Mouse (Mus musculus): ENCODE measurements at regions not wholly inside any gene's neighbourhood (a gene's known extent, or its start where the extent isn't known, plus 50 kb on each side); places are given as distances from the start of the nearest gene placed in this dataset.
A peak's percentile ranks its signal among the peaks of the same experiment; 100 is the strongest.

- no peaks in the 10 kb centered on the region for H3K36me3 ChIP-seq
- H3K9ac ChIP-seq: no peak overlapping the region
- no peak overlapping the region for H3K27ac ChIP-seq
- H3K4me3 ChIP-seq: no peak overlapping the region
- no peaks in the 10 kb centered on the region for H3K9me3 ChIP-seq (replicated peaks)
- H3K4me2 ChIP-seq: no peak overlapping the region
- no peak for ATAC-seq (replicated peaks; ENCODE audit: insufficient number of reproducible peaks, insufficient read depth, low FRiP score, low read depth)
- H3K27me3 ChIP-seq: no peaks in the 10 kb centered on the region
- no peaks in the 10 kb centered on the region for H3K4me1 ChIP-seq (replicated peaks)
Measured at GRCm38 (mm10) chr13:83069293-83069692, 434.5 kb upstream of the Mef2c start.

- no peak for ATAC-seq (replicated peaks; ENCODE audit: insufficient number of reproducible peaks, insufficient read depth, low FRiP score, low read depth)
- Histone ChIP-seq H3K9ac (no peak overlapping the region), H3K27me3 (no peaks in the 10 kb centered on the region), H3K9me3 (replicated peaks) (no peaks in the 10 kb centered on the region), H3K4me1 (replicated peaks) (no peaks in the 10 kb centered on the region), H3K4me3 (no peak overlapping the region), H3K27ac (no peak overlapping the region), H3K4me2 (no peak overlapping the region), H3K36me3 (no peaks in the 10 kb centered on the region)
- WGBS: 34% methylated on average over 3 of the region's 3 CpGs
Measured at GRCm38 (mm10) chr13:83072073-83072472, 431.8 kb upstream of the Mef2c start.

DNA sequence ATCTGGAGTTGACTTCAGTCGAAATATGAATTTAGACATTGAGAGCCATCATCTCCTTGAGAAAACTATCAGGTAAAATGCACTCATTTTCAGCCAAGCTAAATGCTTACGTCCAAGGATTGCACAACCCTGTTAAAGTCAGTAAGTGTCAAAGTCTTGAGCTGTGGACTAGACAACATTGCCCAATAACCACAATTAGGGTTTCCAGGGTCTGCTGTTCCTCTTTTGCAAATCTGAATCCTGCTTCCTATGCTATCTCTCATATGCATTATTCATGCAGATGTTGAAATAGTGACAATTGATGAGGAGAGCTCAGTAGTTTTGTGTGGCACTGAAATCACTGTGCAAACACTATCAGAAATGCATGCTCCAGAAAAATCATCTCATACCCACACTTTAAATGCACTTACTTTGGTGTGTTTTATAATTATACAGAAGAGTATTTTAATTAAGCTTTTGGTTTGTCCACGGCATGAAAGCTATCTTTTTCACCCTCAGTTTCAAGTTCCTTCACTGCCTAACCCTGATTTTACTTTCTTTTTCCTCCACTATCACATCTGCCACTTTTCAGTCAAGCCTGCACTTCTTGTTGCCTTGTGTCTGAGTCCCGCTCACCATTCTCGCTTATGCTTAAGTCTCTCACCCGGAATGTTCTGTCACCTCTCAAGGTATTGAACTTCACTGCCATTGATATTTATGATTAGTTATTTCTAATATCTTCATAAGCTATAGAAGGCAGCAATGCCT is 429.4 kb upstream of the Mef2c start:
- Histone ChIP-seq H3K36me3 (no peaks in the 10 kb centered on the region), H3K9ac (no peak overlapping the region), H3K27ac (no peak overlapping the region), H3K9me3 (replicated peaks) (no peaks in the 10 kb centered on the region), H3K4me3 (no peak overlapping the region), H3K4me2 (no peak overlapping the region), H3K27me3 (no peaks in the 10 kb centered on the region), H3K4me1 (replicated peaks) (no peaks in the 10 kb centered on the region)
- 84% methylated on average over 6 of the region's 6 CpGs for WGBS
- ATAC-seq (replicated peaks; ENCODE audit: insufficient number of reproducible peaks, insufficient read depth, low FRiP score, low read depth): no peak

DNA sequence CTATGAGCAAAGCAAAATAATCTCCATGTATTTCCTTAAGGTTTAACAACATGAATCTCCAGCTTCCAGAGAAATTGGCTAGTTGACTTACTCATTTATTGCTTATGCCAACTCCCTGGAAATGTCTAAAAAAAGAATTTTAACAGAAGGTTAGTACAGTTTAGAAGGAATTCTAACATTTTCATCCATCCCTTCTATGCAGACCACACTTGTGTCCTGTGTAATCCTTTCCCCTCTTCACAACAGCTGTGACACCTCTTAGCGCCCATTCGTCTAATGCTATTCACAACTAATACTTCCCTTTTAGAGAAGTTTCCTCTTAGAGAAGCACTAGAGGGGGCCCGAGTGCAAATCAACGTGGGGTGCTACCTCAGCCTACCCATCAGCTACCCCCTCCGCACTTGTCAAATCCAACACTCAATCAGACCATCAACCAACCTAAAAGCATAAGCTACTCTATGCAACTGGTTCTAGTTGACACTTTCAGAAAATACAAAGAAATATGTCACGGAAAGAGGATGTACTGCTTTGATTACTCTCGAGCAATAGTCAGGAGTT is 428.4 kb upstream of the Mef2c start:
- H3K4me2 ChIP-seq: no peak overlapping the region
- H3K36me3 ChIP-seq: no peaks in the 10 kb centered on the region
- no peak for ATAC-seq (replicated peaks; ENCODE audit: insufficient number of reproducible peaks, insufficient read depth, low FRiP score, low read depth)
- 59% methylated on average over 7 of the region's 7 CpGs for WGBS
- H3K9ac ChIP-seq: no peak overlapping the region
- no peak overlapping the region for H3K27ac ChIP-seq
- H3K4me3 ChIP-seq: no peak overlapping the region
- no peaks in the 10 kb centered on the region for H3K9me3 ChIP-seq (replicated peaks)
- H3K4me1 ChIP-seq (replicated peaks): no peaks in the 10 kb centered on the region
- no peaks in the 10 kb centered on the region for H3K27me3 ChIP-seq

DNA sequence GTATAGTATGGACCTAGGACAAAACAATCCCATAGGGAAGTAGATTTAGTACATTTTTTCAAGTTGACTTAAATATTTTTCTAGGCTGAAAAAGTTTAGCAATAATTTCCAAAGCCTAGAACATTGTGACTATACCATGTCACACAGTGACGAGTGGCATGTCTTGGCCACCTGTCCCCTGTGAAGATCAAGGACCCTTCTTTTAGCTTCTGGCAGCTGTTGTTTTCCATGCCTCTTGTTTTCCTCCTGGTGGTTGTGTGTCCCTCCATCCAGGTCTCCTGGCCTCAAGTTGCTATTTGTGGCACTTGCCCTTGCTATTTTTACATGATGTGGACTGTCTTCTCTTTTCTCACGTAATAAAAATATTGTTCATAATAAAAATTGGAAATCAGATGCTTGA is 427.2 kb upstream of the Mef2c start:
- Histone ChIP-seq H3K27me3 (no peaks in the 10 kb centered on the region), H3K4me3 (no peak overlapping the region), H3K4me2 (no peak overlapping the region), H3K9me3 (replicated peaks) (no peaks in the 10 kb centered on the region), H3K9ac (no peak overlapping the region), H3K4me1 (replicated peaks) (no peaks in the 10 kb centered on the region), H3K36me3 (no peaks in the 10 kb centered on the region), H3K27ac (no peak overlapping the region)
- 41% methylated on average over 2 of the region's 2 CpGs for WGBS
- ATAC-seq (replicated peaks; ENCODE audit: insufficient number of reproducible peaks, insufficient read depth, low FRiP score, low read depth): no peak

DNA sequence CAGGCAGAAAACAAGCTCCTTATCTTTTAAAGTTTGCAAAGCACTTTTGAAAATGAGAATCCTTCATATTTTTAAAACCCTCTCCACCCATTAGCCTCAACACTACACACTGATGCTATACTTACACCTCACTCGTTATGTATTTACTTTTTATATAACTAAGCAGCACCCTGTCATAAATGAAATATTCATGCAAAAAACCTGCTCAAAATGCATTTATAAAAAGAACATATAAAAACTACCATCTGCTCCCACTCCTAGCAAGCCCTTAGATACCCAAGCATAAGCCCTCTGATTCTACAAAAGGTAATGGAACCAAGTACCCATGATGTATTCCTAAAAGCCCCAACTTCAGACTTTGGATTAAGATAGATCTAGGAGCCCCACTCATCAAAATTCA is 426.7 kb upstream of the Mef2c start:
- H3K27ac ChIP-seq: no peak overlapping the region
- no peaks in the 10 kb centered on the region for H3K4me1 ChIP-seq (replicated peaks)
- no peak overlapping the region for H3K9ac ChIP-seq
- H3K9me3 ChIP-seq (replicated peaks): no peaks in the 10 kb centered on the region
- no peaks in the 10 kb centered on the region for H3K36me3 ChIP-seq
- WGBS: 80% methylated on average over 1 of the region's 1 CpGs
- no peak for ATAC-seq (replicated peaks; ENCODE audit: insufficient number of reproducible peaks, insufficient read depth, low FRiP score, low read depth)
- H3K4me3 ChIP-seq: no peak overlapping the region
- H3K27me3 ChIP-seq: no peaks in the 10 kb centered on the region
- no peak overlapping the region for H3K4me2 ChIP-seq

- Histone ChIP-seq H3K36me3 (no peaks in the 10 kb centered on the region), H3K4me1 (replicated peaks) (no peaks in the 10 kb centered on the region), H3K9me3 (replicated peaks) (no peaks in the 10 kb centered on the region), H3K9ac (no peak overlapping the region), H3K4me3 (no peak overlapping the region), H3K27me3 (no peaks in the 10 kb centered on the region), H3K4me2 (no peak overlapping the region), H3K27ac (no peak overlapping the region)
- no peak for ATAC-seq (replicated peaks; ENCODE audit: insufficient number of reproducible peaks, insufficient read depth, low FRiP score, low read depth)
- WGBS: 56% methylated on average over 1 of the region's 1 CpGs
Measured at GRCm38 (mm10) chr13:83079291-83079690, 424.5 kb upstream of the Mef2c start.

GRCm38 (mm10) chr13:83084948-83085347 is 418.9 kb upstream of the Mef2c start:
- no peak for ATAC-seq (replicated peaks; ENCODE audit: insufficient number of reproducible peaks, insufficient read depth, low FRiP score, low read depth)
- no peaks in the 10 kb centered on the region for H3K9me3 ChIP-seq (replicated peaks)
- WGBS: 78% methylated on average over 3 of the region's 3 CpGs
- H3K4me3 ChIP-seq: no peak overlapping the region
- no peaks in the 10 kb centered on the region for H3K36me3 ChIP-seq
- H3K27ac ChIP-seq: no peak overlapping the region
- H3K27me3 ChIP-seq: no peaks in the 10 kb centered on the region
- H3K4me1 ChIP-seq (replicated peaks): no peaks in the 10 kb centered on the region
- no peak overlapping the region for H3K4me2 ChIP-seq
- no peak overlapping the region for H3K9ac ChIP-seq

GRCm38 (mm10) chr13:83099908-83100307 is 403.9 kb upstream of the Mef2c start:
- ATAC-seq (replicated peaks; ENCODE audit: insufficient number of reproducible peaks, insufficient read depth, low FRiP score, low read depth): no peak
- no peak overlapping the region for H3K9ac ChIP-seq
- no peaks in the 10 kb centered on the region for H3K4me1 ChIP-seq (replicated peaks)
- H3K4me3 ChIP-seq: no peak overlapping the region
- H3K4me2 ChIP-seq: no peak overlapping the region
- H3K27ac ChIP-seq: no peak overlapping the region
- H3K27me3 ChIP-seq: no peaks in the 10 kb centered on the region
- H3K9me3 ChIP-seq (replicated peaks): no peaks in the 10 kb centered on the region
- WGBS: 59% methylated on average over 1 of the region's 1 CpGs
- no peaks in the 10 kb centered on the region for H3K36me3 ChIP-seq

DNA sequence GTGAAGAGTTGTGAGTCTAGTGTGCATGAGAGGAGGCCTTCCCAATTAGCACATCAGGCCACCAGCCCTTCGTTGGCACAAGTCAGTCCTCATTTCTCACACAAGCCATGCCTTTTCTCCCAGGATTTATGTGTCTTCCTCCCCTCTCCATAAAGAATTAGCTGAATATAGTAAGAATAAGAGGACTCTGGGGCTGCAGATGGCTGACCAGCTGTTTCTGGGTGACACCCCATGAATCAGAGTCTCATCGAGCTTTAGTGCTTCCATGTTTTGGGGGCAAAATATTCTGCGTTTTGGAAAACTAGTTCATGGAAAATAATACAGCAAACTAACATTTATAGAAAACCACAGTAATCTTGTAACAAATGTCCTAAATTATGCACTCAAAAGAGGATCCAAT is 393.2 kb upstream of the Mef2c start:
- no peak overlapping the region for H3K27ac ChIP-seq
- no peak overlapping the region for H3K4me3 ChIP-seq
- no peaks in the 10 kb centered on the region for H3K36me3 ChIP-seq
- 0 out of 2 replicates have a peak, but pooled peaks cover 6% of the 10 kb centered on the region for H3K4me1 ChIP-seq (replicated peaks)
- no peaks in the 10 kb centered on the region for H3K27me3 ChIP-seq
- WGBS: 90% methylated on average over 3 of the region's 3 CpGs
- no peaks in the 10 kb centered on the region for H3K9me3 ChIP-seq (replicated peaks)
- ATAC-seq (replicated peaks; ENCODE audit: insufficient number of reproducible peaks, insufficient read depth, low FRiP score, low read depth): no peak
- H3K9ac ChIP-seq: no peak overlapping the region
- no peak overlapping the region for H3K4me2 ChIP-seq

DNA sequence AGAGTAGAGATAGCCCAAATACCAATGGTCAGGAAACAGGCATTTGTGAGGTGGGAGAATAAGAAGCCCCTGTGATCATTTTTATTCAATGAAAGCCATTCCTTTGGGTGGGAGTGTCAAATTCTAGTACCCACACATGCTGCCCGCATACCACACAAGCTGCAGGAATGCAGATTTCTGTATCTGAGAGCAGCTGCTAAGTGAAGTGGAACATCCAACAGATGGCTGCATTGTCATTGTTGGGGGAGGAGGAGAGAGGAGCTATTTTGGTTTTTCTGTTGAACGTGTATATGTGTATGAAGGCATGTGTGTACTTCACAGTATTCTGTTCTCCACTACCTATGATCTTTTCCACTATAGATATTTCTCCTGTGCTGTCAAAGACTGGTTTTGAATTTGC is 392.3 kb upstream of the Mef2c start:
- Histone ChIP-seq H3K4me3 (no peak overlapping the region), H3K9ac (no peak overlapping the region), H3K4me1 (replicated peaks) (0 out of 2 replicates have a peak, but pooled peaks cover 6% of the 10 kb centered on the region), H3K9me3 (replicated peaks) (no peaks in the 10 kb centered on the region), H3K27ac (no peak overlapping the region), H3K27me3 (no peaks in the 10 kb centered on the region), H3K4me2 (no peak overlapping the region), H3K36me3 (no peaks in the 10 kb centered on the region)
- 0 out of 2 replicates have a peak, but pooled peaks have one; percentile 31 for ATAC-seq (replicated peaks; ENCODE audit: insufficient number of reproducible peaks, insufficient read depth, low FRiP score, low read depth)
- 15% methylated on average over 2 of the region's 2 CpGs for WGBS

- H3K36me3 ChIP-seq: no peaks in the 10 kb centered on the region
- no peak overlapping the region for H3K4me2 ChIP-seq
- no peak overlapping the region for H3K9ac ChIP-seq
- ATAC-seq (replicated peaks; ENCODE audit: insufficient number of reproducible peaks, insufficient read depth, low FRiP score, low read depth): no peak
- H3K4me3 ChIP-seq: no peak overlapping the region
- no peaks in the 10 kb centered on the region for H3K27me3 ChIP-seq
- 0 out of 2 replicates have a peak, but pooled peaks cover 6% of the 10 kb centered on the region for H3K4me1 ChIP-seq (replicated peaks)
- no peaks in the 10 kb centered on the region for H3K9me3 ChIP-seq (replicated peaks)
- WGBS: 21% methylated on average over 1 of the region's 1 CpGs
- no peak overlapping the region for H3K27ac ChIP-seq
Measured at GRCm38 (mm10) chr13:83112323-83112722, 391.5 kb upstream of the Mef2c start.

Data from heart, embryonic 15.5 days (tissue).